Comparison of ENCODE assay signal across 8 mouse cellular contexts in the genomic region with DNA sequence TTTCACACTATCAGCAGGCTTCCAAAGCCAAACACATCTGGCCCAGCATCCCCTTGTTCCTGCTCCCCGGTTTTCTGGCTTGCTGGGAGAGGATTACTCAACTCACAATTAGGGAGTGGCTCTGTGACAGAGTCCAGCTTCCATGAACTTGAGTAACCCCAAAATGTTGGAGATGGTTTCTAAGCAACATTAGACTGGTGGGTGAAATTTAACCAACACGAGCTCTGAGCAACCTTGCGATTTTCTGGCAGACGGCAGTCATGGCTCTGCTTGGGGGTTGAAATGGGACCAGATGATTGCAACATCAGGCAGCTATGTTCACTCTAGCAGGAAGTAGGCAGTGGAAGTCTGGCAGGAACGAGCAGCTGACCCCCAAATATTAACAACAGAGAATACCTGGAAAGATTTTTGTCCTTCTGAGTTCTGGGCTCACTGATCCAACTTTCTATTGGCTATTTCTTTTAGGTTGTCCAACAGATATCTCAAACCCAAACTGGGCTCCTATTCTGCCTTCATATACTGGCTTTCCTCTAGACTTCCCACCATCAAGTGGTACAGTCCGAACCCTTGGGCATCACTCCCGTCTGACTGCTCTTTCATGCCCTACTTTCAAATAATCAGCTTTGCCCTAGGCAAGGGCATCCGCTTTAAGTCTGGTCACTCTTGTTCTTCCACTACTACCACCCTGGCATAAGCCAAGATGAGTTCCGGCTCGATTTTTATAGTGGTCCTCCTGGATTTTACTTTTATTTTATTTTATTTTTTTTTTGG. TPM values are rescaled to one million over a fixed set of nuclear protein-coding genes. Genes with fewer than 3 reads are reported as not detected.
A peak's percentile ranks its signal among the peaks of the same experiment; 100 is the strongest.
DNase-seq lines count a peak whose midpoint lies in the region; ATAC-seq and TF ChIP-seq lines count a peak whose summit lies in the region.

No protein-coding gene starts in this region.

- no peak overlapping the region for H3K4me2 ChIP-seq in kidney, postnatal 0 days (ENCODE audit: low read length)

- H3K9me3 ChIP-seq in kidney, postnatal 0 days (replicated peaks; ENCODE audit: low read length), result no peaks in the 10 kb centered on the region

- no peak overlapping the region for H3K9ac ChIP-seq in kidney, postnatal 0 days (ENCODE audit: low read depth, low read length)

- H3K27me3 ChIP-seq in kidney, postnatal 0 days (ENCODE audit: insufficient read depth, low read length), result no peaks in the 10 kb centered on the region

- peaks cover 7% of the 10 kb centered on the region for H3K4me1 ChIP-seq in kidney, postnatal 0 days (replicated peaks; ENCODE audit: insufficient read depth, low read length)

- TF ChIP-seq CTCF in kidney, postnatal 0 days (IDR thresholded peaks at IDR 0.05; ENCODE audit: low read depth), result no peak

- no peaks in the 10 kb centered on the region for H3K36me3 ChIP-seq in kidney, postnatal 0 days (ENCODE audit: insufficient read depth, low read length)

- peak; percentile 23 for DNase-seq in layer of hippocampus, adult 11-12 months (ENCODE audit: low spot score)
- no peak for DNase-seq in layer of hippocampus, adult 9-10 months (ENCODE audit: low spot score)
- DNase-seq in gastrocnemius, adult 8-10 months (ENCODE audit: low spot score in 2 of 2), result peak; percentile 65 to 83
- DNase-seq in kidney, postnatal 0 days (ENCODE audit: low spot score), result peak; percentile 58
- peak; percentile 83 for DNase-seq in lung, postnatal 25 days (ENCODE audit: low spot score)
- DNase-seq in cerebellum, adult 11-12 months, result no peak
- no peak for DNase-seq in left cerebral cortex, postnatal 4 days
- no peak for DNase-seq in spleen, adult 12 weeks (ENCODE audit: low spot score)

- WGBS in kidney, postnatal 0 days, result 64% methylated on average over 10 of the region's 10 CpGs

- peak overlapping the region; percentile 60 for H3K27ac ChIP-seq in kidney, postnatal 0 days

- intact Hi-C loops in left cerebral cortex, postnatal 4 days (cut with DNase I), result no loop called here

- H3K4me3 ChIP-seq in kidney, postnatal 0 days (replicated peaks; ENCODE audit: low read depth, low read length), result no peak overlapping the region

- ATAC-seq in kidney, postnatal 0 days (replicated peaks; ENCODE audit: low FRiP score, low read depth), result peak; percentile 77

RNA-seq across cellular contexts. Expression of a gene that starts 4.0 kb away (rescaled TPM):
- not detected for total RNA-seq in gastrocnemius, adult 8-10 months (2022)
- polyA plus RNA-seq in kidney, postnatal 0 days (2015; fragmentation: Nextera tagmentation; extraction: Ambion mirVana), result 0.58 and 0.61 TPM in 2 replicates
- total RNA-seq in left cerebral cortex, postnatal 4 days (2021), result under 1 TPM; 0.16 to 0.64 TPM

RNA-seq across cellular contexts. Expression of a gene that starts 24.8 kb away (rescaled TPM):
- 10 to 100 TPM; 25.4 to 32.7 (median 26.1) TPM for total RNA-seq in gastrocnemius, adult 8-10 months (2022)
- 3.5 and 3.8 TPM in 2 replicates for polyA plus RNA-seq in kidney, postnatal 0 days (2015; fragmentation: Nextera tagmentation; extraction: Ambion mirVana)
- total RNA-seq in left cerebral cortex, postnatal 4 days (2021), result 10 to 100 TPM; 24.3 to 34.9 TPM

RNA-seq across cellular contexts. Expression of a gene that starts 25.2 kb away (rescaled TPM):
- 1 to 10 TPM; 5.3 to 9.9 (median 8.6) TPM for total RNA-seq in gastrocnemius, adult 8-10 months (2022)
- not detected in 2 replicates for polyA plus RNA-seq in kidney, postnatal 0 days (2015; fragmentation: Nextera tagmentation; extraction: Ambion mirVana)
- total RNA-seq in left cerebral cortex, postnatal 4 days (2021), result 10 to 100 TPM in 1 of 2 experiments, 1 to 10 TPM in 1; 6.5 to 14.2 TPM

Comparison
In these comparisons a context has a peak if more than half of its experiments do, and no peak if none do; other contexts are left out.
1. DNase-seq: peak in layer of hippocampus, adult 11-12 months (single experiment), gastrocnemius, adult 8-10 months (2 of 2), kidney, postnatal 0 days (single experiment) and lung, postnatal 25 days (single experiment); none in layer of hippocampus, adult 9-10 months (single experiment), cerebellum, adult 11-12 months (single experiment), left cerebral cortex, postnatal 4 days (single experiment) and spleen, adult 12 weeks (single experiment).